Mouse (Mus musculus): ENCODE measurements around the gene Kptn. TPM values are rescaled to one million over a fixed set of nuclear protein-coding genes. Genes with fewer than 3 reads are reported as not detected.
A peak's percentile ranks its signal among the peaks of the same experiment; 100 is the strongest.

Gene Kptn
- polyA plus RNA-seq, 1 experiment from 2014 or later, result 31.2 TPM

DNA sequence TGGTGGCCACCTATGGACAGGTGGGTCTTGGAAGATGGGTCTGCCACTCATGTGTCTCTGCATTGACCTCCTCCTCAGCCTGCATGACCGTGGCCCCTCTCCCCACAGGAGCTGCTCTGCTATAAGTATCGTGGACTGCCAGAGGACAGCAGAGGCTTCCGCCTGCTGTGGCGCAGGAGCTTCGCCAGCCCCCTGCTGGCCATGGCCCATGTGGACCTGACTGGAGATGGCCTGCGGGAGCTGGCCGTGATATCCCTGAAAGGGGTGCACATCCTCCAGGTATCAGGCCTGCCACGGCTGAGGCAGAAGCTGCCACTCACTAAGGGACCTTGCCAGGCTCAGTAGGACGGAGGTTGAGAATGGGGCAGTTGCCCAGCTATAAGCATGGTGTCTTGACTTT is 6.1 kb downstream of the Kptn start:
- Histone ChIP-seq H3K9me3 (ENCODE audit: control insufficient read depth, low read length) (no peaks in the 10 kb centered on the region), H3K27ac (replicated peaks in 1 of 2; ENCODE audit: control insufficient read depth in 1 of 2, insufficient read depth in 1 of 2, low read depth in 2 of 2, low read length in 2 of 2) (no peak overlapping the region), H3K4me1 (ENCODE audit: control insufficient read depth in 2 of 2, insufficient read depth in 2 of 2, low read length in 2 of 2) (peaks cover 15 to 19% of the 10 kb centered on the region in 2 experiments), H3K4me2 (ENCODE audit: low read length) (no peak overlapping the region), H3K27me3 (ENCODE audit: control insufficient read depth, insufficient read depth, low read length) (no peaks in the 10 kb centered on the region), H3K4me3 (ENCODE audit: control insufficient read depth in 1 of 2, insufficient read depth in 1 of 2, low read depth in 1 of 2, low read length in 2 of 2) (no peak overlapping the region), H3K9ac (ENCODE audit: low read length) (no peak overlapping the region), H3K36me3 (ENCODE audit: control insufficient read depth, insufficient read depth, low read length) (peaks cover 27% of the 10 kb centered on the region)
- WGBS, result 73% methylated on average over 9 of the region's 9 CpGs
- ATAC-seq (ENCODE audit: insufficient number of reproducible peaks, insufficient read depth, low FRiP score, low read depth), result no peak

DNA sequence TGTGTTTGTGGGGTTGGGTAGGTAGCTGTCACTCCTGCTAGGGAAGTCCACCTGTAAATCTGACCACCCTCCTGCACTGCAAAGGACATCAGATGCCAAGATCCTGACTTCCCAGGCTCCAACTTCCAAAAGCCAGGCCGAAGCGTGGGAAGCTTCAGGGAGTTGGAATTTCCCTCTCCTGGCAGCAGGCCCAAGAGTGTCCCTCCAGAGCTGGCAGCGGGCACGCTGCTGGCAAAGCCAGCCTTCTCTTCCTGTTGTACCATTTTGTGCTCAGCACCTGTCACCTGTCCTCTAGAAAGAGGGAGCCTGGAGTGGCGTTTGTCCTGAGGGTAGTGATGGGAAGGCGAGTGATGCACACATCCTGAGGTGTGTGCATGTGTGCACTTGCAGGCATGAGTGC is 8.6 kb downstream of the Kptn start:
- no peaks in the 10 kb centered on the region for H3K27me3 ChIP-seq (ENCODE audit: control insufficient read depth, insufficient read depth, low read length)
- peaks cover 20 to 21% of the 10 kb centered on the region in 2 experiments for H3K4me1 ChIP-seq (ENCODE audit: control insufficient read depth in 2 of 2, insufficient read depth in 2 of 2, low read length in 2 of 2)
- no peaks in the 10 kb centered on the region for H3K9me3 ChIP-seq (ENCODE audit: control insufficient read depth, low read length)
- ATAC-seq (ENCODE audit: insufficient number of reproducible peaks, insufficient read depth, low FRiP score, low read depth), result no peak
- no peak overlapping the region for H3K4me2 ChIP-seq (ENCODE audit: low read length)
- WGBS, result 53% methylated on average over 6 of the region's 6 CpGs
- H3K27ac ChIP-seq (replicated peaks in 1 of 2; ENCODE audit: control insufficient read depth in 1 of 2, insufficient read depth in 1 of 2, low read depth in 2 of 2, low read length in 2 of 2), result peak overlapping the region in 1 of 2 experiments; percentile 80; a peak in 1 of 4 replicates
- H3K36me3 ChIP-seq (ENCODE audit: control insufficient read depth, insufficient read depth, low read length), result peaks cover 27% of the 10 kb centered on the region
- H3K4me3 ChIP-seq (ENCODE audit: control insufficient read depth in 1 of 2, insufficient read depth in 1 of 2, low read depth in 1 of 2, low read length in 2 of 2), result no peak overlapping the region
- H3K9ac ChIP-seq (ENCODE audit: low read length), result no peak overlapping the region

DNA sequence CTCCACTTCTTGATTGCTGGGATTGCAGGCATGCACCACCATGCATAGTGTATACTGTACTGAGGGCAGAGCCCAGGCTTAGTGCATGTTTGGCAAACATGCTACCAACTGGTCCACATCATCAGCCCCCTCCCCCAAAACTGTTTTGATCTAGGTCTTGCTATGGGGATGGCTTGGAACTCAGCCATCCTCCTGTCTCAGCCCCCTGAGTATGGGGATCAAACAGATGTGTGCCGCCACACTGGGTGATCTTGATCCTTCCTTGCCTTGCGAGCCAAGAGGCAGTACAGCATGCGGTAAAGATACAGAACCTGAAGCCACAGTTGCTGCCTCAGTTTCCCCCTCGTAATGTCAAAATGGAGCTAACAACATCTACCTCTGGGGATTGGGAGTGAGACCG is 9.2 kb downstream of the Kptn start:
- no peak for ATAC-seq (ENCODE audit: insufficient number of reproducible peaks, insufficient read depth, low FRiP score, low read depth)
- Histone ChIP-seq H3K4me1 (ENCODE audit: control insufficient read depth in 2 of 2, insufficient read depth in 2 of 2, low read length in 2 of 2) (peaks cover 20 to 21% of the 10 kb centered on the region in 2 experiments), H3K9me3 (ENCODE audit: control insufficient read depth, low read length) (no peaks in the 10 kb centered on the region), H3K4me2 (ENCODE audit: low read length) (peak overlapping the region; percentile 80), H3K9ac (ENCODE audit: low read length) (peak overlapping the region; percentile 74), H3K27ac (replicated peaks in 1 of 2; ENCODE audit: control insufficient read depth in 1 of 2, insufficient read depth in 1 of 2, low read depth in 2 of 2, low read length in 2 of 2) (peak overlapping the region; percentile 73 to 80), H3K36me3 (ENCODE audit: control insufficient read depth, insufficient read depth, low read length) (peaks cover 27% of the 10 kb centered on the region), H3K27me3 (ENCODE audit: control insufficient read depth, insufficient read depth, low read length) (no peaks in the 10 kb centered on the region), H3K4me3 (ENCODE audit: control insufficient read depth in 1 of 2, insufficient read depth in 1 of 2, low read depth in 1 of 2, low read length in 2 of 2) (0 out of 4 replicates have a peak overlapping the region, but pooled peaks have one; percentile 5 to 59)
- 60% methylated on average over 5 of the region's 5 CpGs for WGBS

DNA sequence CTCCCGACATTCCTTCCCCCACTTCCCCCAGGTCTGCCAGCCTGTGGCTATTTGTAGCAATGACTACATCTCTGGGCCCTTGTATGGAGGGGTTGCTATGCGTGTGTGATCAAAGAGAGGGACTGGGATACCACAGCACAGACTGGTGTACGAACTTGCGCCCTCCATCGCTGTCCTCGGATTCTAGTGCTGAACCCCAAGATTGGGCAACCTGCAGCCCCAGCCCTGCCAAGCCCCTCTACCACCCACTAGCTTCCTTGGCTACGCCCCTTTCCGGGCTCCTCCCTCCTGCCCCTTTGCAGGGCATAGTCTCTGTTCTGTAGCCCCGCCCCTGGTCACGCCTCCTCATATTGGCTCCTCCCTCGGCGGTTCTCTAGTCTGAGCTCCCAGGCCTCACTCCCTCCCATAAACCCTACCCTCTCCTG is 9.7 kb downstream of the Kptn start, which contains the start of gene Slc8a2:
Gene Slc8a2 (plus strand): TSS at position 406 of the 425 bp plus-strand sequence.
- peaks cover 27% of the 10 kb centered on the region for H3K36me3 ChIP-seq (ENCODE audit: control insufficient read depth, insufficient read depth, low read length)
- H3K27me3 ChIP-seq (ENCODE audit: control insufficient read depth, insufficient read depth, low read length), result no peaks in the 10 kb centered on the region
- H3K4me2 ChIP-seq (ENCODE audit: low read length), result peak within 1 kb of the TSS; percentile 80
- peak within 1 kb of the TSS; percentile 80 to 88 for H3K27ac ChIP-seq (replicated peaks in 1 of 2; ENCODE audit: control insufficient read depth in 1 of 2, insufficient read depth in 1 of 2, low read depth in 2 of 2, low read length in 2 of 2)
- under 1% methylated on average over 12 of the region's 12 CpGs for WGBS
- no peaks in the 10 kb centered on the region for H3K9me3 ChIP-seq (ENCODE audit: control insufficient read depth, low read length)
- H3K4me1 ChIP-seq (ENCODE audit: control insufficient read depth in 2 of 2, insufficient read depth in 2 of 2, low read length in 2 of 2), result peaks cover 20 to 21% of the 10 kb centered on the region in 2 experiments
- peak within 1 kb of the TSS; percentile 57 to 59 for H3K4me3 ChIP-seq (ENCODE audit: control insufficient read depth in 1 of 2, insufficient read depth in 1 of 2, low read depth in 1 of 2, low read length in 2 of 2)
- ATAC-seq (ENCODE audit: insufficient number of reproducible peaks, insufficient read depth, low FRiP score, low read depth), result peak; percentile 83
- peak within 1 kb of the TSS; percentile 74 for H3K9ac ChIP-seq (ENCODE audit: low read length)

DNA sequence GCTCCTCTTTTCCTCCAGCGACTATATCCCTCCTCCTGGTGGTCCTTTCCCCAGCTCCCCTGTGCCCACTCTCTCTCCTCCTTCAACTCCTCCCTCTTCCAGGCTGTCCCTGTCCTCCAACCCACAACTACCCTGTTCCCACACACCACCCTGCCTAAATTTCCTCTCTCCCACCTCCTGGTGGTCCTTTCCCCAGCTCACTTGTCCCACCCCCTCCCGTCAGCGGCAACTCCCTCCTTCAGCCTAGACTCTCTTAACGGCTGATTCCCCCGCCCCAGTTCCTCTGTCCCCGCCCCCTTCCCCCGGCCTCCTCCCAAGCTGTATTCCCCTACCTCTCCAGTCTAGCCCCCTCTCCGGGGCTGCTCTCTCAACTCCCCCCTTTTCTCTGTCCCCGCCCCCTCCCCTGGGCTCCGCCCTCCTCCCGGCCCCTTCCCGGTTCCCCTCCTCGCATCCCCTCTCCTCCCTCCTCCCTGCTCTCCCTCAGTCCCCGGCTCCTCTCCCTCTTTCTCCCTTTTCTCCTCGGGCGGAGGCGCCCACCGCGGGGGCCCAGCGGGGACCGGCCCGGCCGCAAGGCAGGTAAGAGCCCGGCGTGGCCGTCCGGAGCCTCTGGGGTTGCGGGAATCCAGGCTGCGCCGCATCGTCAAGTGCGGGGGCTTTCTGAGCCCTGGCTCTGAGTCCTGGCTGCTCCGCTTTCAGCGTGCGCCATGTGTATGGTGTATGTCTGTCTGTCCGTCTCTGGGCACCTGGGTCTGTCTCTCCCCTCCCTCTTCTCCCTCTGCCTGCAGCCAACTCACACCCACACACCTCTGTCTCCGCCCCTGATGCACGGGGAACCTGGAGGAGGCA is 10.4 kb downstream of the Kptn start:
- H3K4me1 ChIP-seq (ENCODE audit: control insufficient read depth in 2 of 2, insufficient read depth in 2 of 2, low read length in 2 of 2), result peaks cover 20 to 21% of the 10 kb centered on the region in 2 experiments
- peak overlapping the region; percentile 80 for H3K4me2 ChIP-seq (ENCODE audit: low read length)
- H3K36me3 ChIP-seq (ENCODE audit: control insufficient read depth, insufficient read depth, low read length), result peaks cover 21% of the 10 kb centered on the region
- ATAC-seq (ENCODE audit: insufficient number of reproducible peaks, insufficient read depth, low FRiP score, low read depth), result peak; percentile 72
- H3K9ac ChIP-seq (ENCODE audit: low read length), result peak overlapping the region; percentile 74
- peak overlapping the region; percentile 57 to 59 for H3K4me3 ChIP-seq (ENCODE audit: control insufficient read depth in 1 of 2, insufficient read depth in 1 of 2, low read depth in 1 of 2, low read length in 2 of 2)
- H3K27ac ChIP-seq (replicated peaks in 1 of 2; ENCODE audit: control insufficient read depth in 1 of 2, insufficient read depth in 1 of 2, low read depth in 2 of 2, low read length in 2 of 2), result peak overlapping the region; percentile 80 to 88
- no peaks in the 10 kb centered on the region for H3K27me3 ChIP-seq (ENCODE audit: control insufficient read depth, insufficient read depth, low read length)
- WGBS, result 3% methylated on average over 33 of the region's 38 CpGs
- H3K9me3 ChIP-seq (ENCODE audit: control insufficient read depth, low read length), result no peaks in the 10 kb centered on the region

DNA sequence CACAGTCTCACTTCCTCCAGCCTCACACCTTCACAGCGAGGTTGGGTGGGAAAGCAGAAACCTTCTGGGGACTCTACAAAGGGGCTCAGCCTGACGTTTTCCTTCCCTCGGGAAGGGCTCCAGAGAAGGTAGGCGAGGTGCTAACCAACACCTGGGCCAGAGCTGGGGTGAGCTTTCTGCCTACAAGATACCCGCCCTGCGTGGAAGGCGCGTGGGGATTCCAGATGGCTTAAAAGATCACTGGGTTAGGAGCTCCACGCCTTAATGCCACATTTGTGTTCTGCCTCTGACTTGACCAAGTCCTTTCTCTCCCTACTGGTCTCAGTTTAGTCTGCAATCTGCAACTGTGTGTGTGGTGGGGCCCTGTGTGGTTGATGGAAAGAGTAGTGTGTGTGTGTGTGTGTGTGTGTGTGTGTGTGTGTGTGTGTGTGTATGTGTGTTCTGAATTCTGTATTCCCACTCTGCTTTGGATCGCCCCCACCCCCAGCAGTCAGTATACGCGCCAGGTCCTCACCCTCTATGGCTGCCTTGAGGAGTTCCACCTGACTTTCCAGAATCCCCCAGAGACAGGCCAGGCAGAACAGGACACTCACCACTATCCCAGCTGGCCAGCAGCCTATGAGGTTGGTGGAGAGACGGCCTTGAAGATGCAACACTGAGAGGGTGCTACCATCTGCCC is 11.4 kb downstream of the Kptn start:
- WGBS, result 38% methylated on average over 13 of the region's 13 CpGs

DNA sequence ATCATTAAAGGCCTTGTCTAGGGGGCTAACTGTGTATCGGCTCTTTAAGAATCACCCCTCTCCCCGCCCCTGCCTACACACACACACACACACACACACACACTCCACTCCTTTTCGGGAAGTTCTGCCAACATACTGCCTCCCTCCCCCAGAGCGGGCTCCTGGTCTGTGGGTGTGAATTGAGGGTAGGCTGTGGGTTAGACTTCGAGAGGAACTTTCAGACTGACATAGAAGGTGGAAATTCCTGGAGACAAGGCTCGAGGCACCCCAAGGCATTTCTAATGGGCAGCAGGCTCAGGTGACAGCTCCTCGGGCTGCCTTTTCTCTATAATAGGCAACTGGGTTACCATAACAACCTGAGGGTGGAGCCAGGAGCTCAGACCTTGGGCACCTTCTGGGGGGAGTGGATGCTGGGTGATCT is 12.5 kb downstream of the Kptn start:
- no peak for ATAC-seq (ENCODE audit: insufficient number of reproducible peaks, insufficient read depth, low FRiP score, low read depth)
- H3K9me3 ChIP-seq (ENCODE audit: control insufficient read depth, low read length), result no peaks in the 10 kb centered on the region
- 16% methylated on average over 7 of the region's 7 CpGs for WGBS
- H3K4me1 ChIP-seq (ENCODE audit: control insufficient read depth in 2 of 2, insufficient read depth in 2 of 2, low read length in 2 of 2), result peaks cover 20 to 21% of the 10 kb centered on the region in 2 experiments
- no peaks in the 10 kb centered on the region for H3K27me3 ChIP-seq (ENCODE audit: control insufficient read depth, insufficient read depth, low read length)
- no peak overlapping the region for H3K4me3 ChIP-seq (ENCODE audit: control insufficient read depth in 1 of 2, insufficient read depth in 1 of 2, low read depth in 1 of 2, low read length in 2 of 2)
- no peak overlapping the region for H3K9ac ChIP-seq (ENCODE audit: low read length)
- H3K4me2 ChIP-seq (ENCODE audit: low read length), result no peak overlapping the region
- no peak overlapping the region for H3K27ac ChIP-seq (replicated peaks in 1 of 2; ENCODE audit: control insufficient read depth in 1 of 2, insufficient read depth in 1 of 2, low read depth in 2 of 2, low read length in 2 of 2)
- peaks cover 3% of the 10 kb centered on the region; the same call in 1 of the 2 replicates for H3K36me3 ChIP-seq (ENCODE audit: control insufficient read depth, insufficient read depth, low read length)

More for the DNA sequence above, 11.4 kb downstream of the Kptn start:
- Histone ChIP-seq H3K36me3 (ENCODE audit: control insufficient read depth, insufficient read depth, low read length) (peaks cover 11% of the 10 kb centered on the region; the same call in 1 of the 2 replicates), H3K4me1 (ENCODE audit: control insufficient read depth in 2 of 2, insufficient read depth in 2 of 2, low read length in 2 of 2) (peaks cover 20 to 21% of the 10 kb centered on the region in 2 experiments), H3K9me3 (ENCODE audit: control insufficient read depth, low read length) (no peaks in the 10 kb centered on the region), H3K4me2 (ENCODE audit: low read length) (peak overlapping the region; percentile 80), H3K4me3 (ENCODE audit: control insufficient read depth in 1 of 2, insufficient read depth in 1 of 2, low read depth in 1 of 2, low read length in 2 of 2) (peak overlapping the region in 1 of 2 experiments; percentile 59; a peak in 2 of 4 replicates), H3K27ac (replicated peaks in 1 of 2; ENCODE audit: control insufficient read depth in 1 of 2, insufficient read depth in 1 of 2, low read depth in 2 of 2, low read length in 2 of 2) (no peak overlapping the region), H3K27me3 (ENCODE audit: control insufficient read depth, insufficient read depth, low read length) (no peaks in the 10 kb centered on the region), H3K9ac (ENCODE audit: low read length) (peak overlapping the region; percentile 74; the same call in 1 of the 2 replicates)
- ATAC-seq (ENCODE audit: insufficient number of reproducible peaks, insufficient read depth, low FRiP score, low read depth), result no peak

All from heart, embryonic 14.5 days (tissue).